Mouse (Mus musculus) embryonic fibroblast, embryonic 13.5 days (primary cell): ENCODE data around the gene Pnpo.

Experiments used
- CTCF ChIP-seq: IDR thresholded peaks from 2 replicates; pipeline ENCODE4 v1.5.1; 2011; ENCODE audit warnings: mild to moderate bottlenecking, control low read depth, low read length, moderate library complexity, borderline replicate concordance; ENCODE audit not compliant: insufficient read depth
- POLR2A ChIP-seq: IDR thresholded peaks from 2 replicates; pipeline ENCODE4 v1.6.1; 2011; ENCODE audit warnings: low read depth, mild to moderate bottlenecking, control low read depth, low read length, moderate library complexity

DNA sequence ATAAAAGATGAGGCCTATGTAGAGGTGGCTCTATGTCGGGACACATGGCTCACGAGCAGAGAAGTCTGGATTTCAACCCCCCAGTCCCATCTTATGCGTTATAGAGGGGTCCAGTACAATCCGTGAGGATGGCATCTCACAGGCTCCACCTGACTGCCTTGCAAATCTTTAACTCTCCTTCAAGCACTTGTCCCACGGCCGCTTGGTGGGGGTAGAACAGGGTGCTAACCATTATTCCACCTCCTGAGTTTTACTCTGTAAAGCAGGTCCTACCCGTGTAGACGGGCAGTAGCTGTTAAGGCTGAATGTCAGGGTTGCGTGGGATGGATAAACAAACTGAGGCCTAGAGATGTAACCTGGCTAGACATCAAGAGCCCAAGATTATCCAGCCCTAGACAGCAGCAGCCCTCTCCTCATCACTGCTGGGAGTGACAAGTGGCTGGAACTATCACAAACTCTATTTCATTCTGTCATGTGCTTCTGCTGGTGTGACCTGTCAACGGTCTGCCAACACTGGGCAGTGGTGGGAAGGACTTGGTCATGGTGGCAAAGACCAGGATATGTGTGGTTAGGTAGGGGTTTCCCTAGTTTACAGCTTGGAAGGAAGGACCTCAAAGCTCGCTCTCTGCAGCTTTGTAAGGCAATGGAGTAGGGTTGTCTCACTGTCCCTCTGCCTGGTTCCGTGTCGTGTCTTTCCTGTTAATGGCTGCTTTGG is 10.1 kb downstream of the Pnpo start:
- TF ChIP-seq POLR2A: no peak
- TF ChIP-seq CTCF: no peak
